Mouse (Mus musculus) heart, embryonic 15.5 days (tissue): ENCODE measurements around the gene 2610528J11Rik. TPM values are rescaled to one million over a fixed set of nuclear protein-coding genes. Genes with fewer than 3 reads are reported as not detected.

ENCODE experiments used
- ATAC-seq: fragments of 200-750 bp; cut with Nextera tagmentation; replicated peaks from 2 replicates; pipeline ENCODE4 v1.8.0; 2017; ENCODE audit warnings: low read depth, moderate TSS enrichment; ENCODE audit not compliant: insufficient number of reproducible peaks, insufficient read depth, low FRiP score
- H3K27ac ChIP-seq: fragments of 300-500 bp; sonication (generic); 2 replicates; pipeline ENCODE4 v1.5.1; 2015; ENCODE audit warnings: mild to moderate bottlenecking, inconsistent platforms
- H3K27me3 ChIP-seq: fragments of 300-500 bp; sonication (generic); 2 replicates; pipeline ENCODE4 v1.6.1; 2015; ENCODE audit warnings: inconsistent platforms
- H3K36me3 ChIP-seq: fragments of 300-500 bp; sonication (generic); 2 replicates; pipeline ENCODE4 v1.6.1; 2015; ENCODE audit warnings: mild to moderate bottlenecking, inconsistent platforms
- H3K4me1 ChIP-seq: fragments of 300-500 bp; sonication (generic); replicated peaks from 2 replicates; pipeline ENCODE4 v1.6.1; 2015; ENCODE audit warnings: inconsistent platforms
- H3K4me2 ChIP-seq: fragments of 300-500 bp; sonication (generic); 2 replicates; pipeline ENCODE4 v1.6.1; 2015; ENCODE audit warnings: inconsistent platforms, mild to moderate bottlenecking, moderate library complexity
- H3K4me3 ChIP-seq: fragments of 300-500 bp; sonication (generic); 2 replicates; pipeline ENCODE4 v1.5.1; 2015; ENCODE audit warnings: mild to moderate bottlenecking, inconsistent platforms
- H3K9ac ChIP-seq: fragments of 300-500 bp; sonication (generic); 2 replicates; pipeline ENCODE4 v1.6.1; 2015; ENCODE audit warnings: mild to moderate bottlenecking, inconsistent platforms
- H3K9me3 ChIP-seq: fragments of 300-500 bp; sonication (generic); replicated peaks from 2 replicates; pipeline ENCODE4 v1.6.1; 2016; ENCODE audit warnings: inconsistent platforms
- WGBS: fragments of 180-500 bp; shearing (Covaris S2); methylation state at CpG from one replicate; pipeline ENCODE4 v1.1.7; 2015; ENCODE audit warnings: mixed read lengths; 5-methylcytosine and 5-hydroxymethylcytosine counted together
- polyA plus RNA-seq: library from polyadenylated mRNA; unstranded; fragments of >200 nt; fragmentation: Nextera tagmentation; extraction: Ambion mirVana; gene quantifications from 2 replicates; pipeline ENCODE4 v1.2.1, GENCODE M21; 2015

Gene 2610528J11Rik
- polyA plus RNA-seq, 1 experiment from 2014 or later = 0.48 TPM

GRCm38 (mm10) chr4:118568709-118569108, 41.9 kb downstream of the 2610528J11Rik start:
- H3K27ac ChIP-seq = no peak overlapping the region
- ATAC-seq = no peak
- no peak overlapping the region for H3K4me3 ChIP-seq
- H3K4me1 ChIP-seq = no peaks in the 10 kb centered on the region
- peaks cover 45% of the 10 kb centered on the region for H3K27me3 ChIP-seq
- no peak overlapping the region for H3K9ac ChIP-seq
- WGBS = 40% methylated on average over 10 of the region's 10 CpGs
- no peaks in the 10 kb centered on the region for H3K36me3 ChIP-seq
- H3K9me3 ChIP-seq = no peaks in the 10 kb centered on the region
- H3K4me2 ChIP-seq = no peak overlapping the region

DNA sequence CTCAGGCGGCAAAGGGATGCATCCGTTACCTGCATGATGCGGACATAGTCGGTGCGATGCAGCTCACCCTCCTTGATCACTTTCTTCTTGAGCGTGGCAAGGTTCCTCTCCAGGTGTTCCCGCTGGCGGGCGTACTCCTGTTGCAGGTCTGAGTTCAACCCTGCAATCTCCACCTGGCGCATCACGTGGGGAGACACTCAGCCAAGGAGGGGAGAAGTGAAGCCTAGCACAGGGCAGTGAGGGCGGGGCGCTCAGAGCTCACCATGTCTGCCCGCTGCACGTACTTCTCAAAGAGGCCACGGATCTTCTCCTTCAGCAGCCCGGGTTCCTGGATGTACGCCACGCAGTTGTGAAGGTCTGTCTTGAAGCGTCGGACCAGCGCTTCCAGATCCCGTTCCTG, 42.5 kb downstream of the 2610528J11Rik start:
- Histone ChIP-seq H3K4me2 (no peak overlapping the region), H3K9me3 (no peaks in the 10 kb centered on the region), H3K9ac (no peak overlapping the region), H3K27ac (no peak overlapping the region), H3K27me3 (peaks cover 47% of the 10 kb centered on the region), H3K4me1 (no peaks in the 10 kb centered on the region), H3K4me3 (no peak overlapping the region), H3K36me3 (no peaks in the 10 kb centered on the region)
- no peak for ATAC-seq
- WGBS = 69% methylated on average over 23 of the region's 23 CpGs

GRCm38 (mm10) chr4:118571441-118571840, 44.6 kb downstream of the 2610528J11Rik start:
- H3K27ac ChIP-seq = no peak overlapping the region
- no peak for ATAC-seq
- H3K4me3 ChIP-seq = no peak overlapping the region
- H3K4me2 ChIP-seq = no peak overlapping the region
- no peaks in the 10 kb centered on the region for H3K36me3 ChIP-seq
- WGBS = 79% methylated on average over 14 of the region's 15 CpGs
- no peaks in the 10 kb centered on the region for H3K9me3 ChIP-seq
- no peak overlapping the region for H3K9ac ChIP-seq
- H3K27me3 ChIP-seq = peaks cover 62% of the 10 kb centered on the region
- H3K4me1 ChIP-seq = no peaks in the 10 kb centered on the region

DNA sequence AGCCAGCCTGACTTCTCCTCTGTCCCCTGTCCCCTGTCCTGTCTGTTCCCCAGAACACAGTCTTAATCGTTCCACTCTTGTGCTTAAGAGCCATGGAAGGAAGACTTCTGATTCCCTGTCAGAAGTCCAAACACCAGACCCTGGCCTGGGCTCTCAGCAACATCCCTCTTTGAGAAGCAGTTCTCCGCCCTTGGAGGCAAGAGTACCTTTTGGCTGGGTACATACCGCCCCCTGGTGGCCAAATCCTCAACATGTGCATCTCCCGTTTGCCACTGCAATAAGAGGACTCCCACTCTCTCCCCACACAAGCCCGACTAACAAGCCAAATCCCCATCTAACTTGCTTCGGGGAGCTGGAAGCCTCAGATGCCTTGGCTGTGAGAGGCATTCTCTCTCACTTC, 49.3 kb downstream of the 2610528J11Rik start:
- Histone ChIP-seq H3K27me3 (peaks cover 53% of the 10 kb centered on the region), H3K9me3 (no peaks in the 10 kb centered on the region), H3K4me2 (no peak overlapping the region), H3K36me3 (no peaks in the 10 kb centered on the region), H3K27ac (no peak overlapping the region), H3K9ac (no peak overlapping the region), H3K4me3 (no peak overlapping the region), H3K4me1 (no peaks in the 10 kb centered on the region)
- 4% methylated on average over 6 of the region's 6 CpGs for WGBS
- 0 out of 2 replicates have a peak, but pooled peaks have one; percentile 10 for ATAC-seq

GRCm38 (mm10) chr4:118579313-118579712, 52.5 kb downstream of the 2610528J11Rik start:
- WGBS = 43% methylated on average over 13 of the region's 13 CpGs
- Histone ChIP-seq H3K27ac (no peak overlapping the region), H3K36me3 (no peaks in the 10 kb centered on the region), H3K4me2 (no peak overlapping the region), H3K4me3 (no peak overlapping the region), H3K9ac (no peak overlapping the region), H3K9me3 (no peaks in the 10 kb centered on the region), H3K4me1 (no peaks in the 10 kb centered on the region), H3K27me3 (peaks cover 38% of the 10 kb centered on the region)
- ATAC-seq = no peak

Other genes with a start within 250 kb of the 2610528J11Rik start
- 16.7 and 32.2 TPM in 2 replicates for gene Ptprf, start 235.6 kb upstream of the 2610528J11Rik start, polyA plus RNA-seq
- 4.6 and 5.5 TPM in 2 replicates for gene Szt2, start 117.7 kb upstream of the 2610528J11Rik start, polyA plus RNA-seq
- 60.6 and 68.7 TPM in 2 replicates for gene Med8, start 117.7 kb upstream of the 2610528J11Rik start, polyA plus RNA-seq
- gene Elovl1, start 98.9 kb upstream of the 2610528J11Rik start, polyA plus RNA-seq = 54.2 and 73.7 TPM in 2 replicates
- gene Cdc20, start 89.6 kb upstream of the 2610528J11Rik start, polyA plus RNA-seq = 147 and 185 TPM in 2 replicates
- gene Mpl, start 69.5 kb upstream of the 2610528J11Rik start, polyA plus RNA-seq = 1.3 and 1.7 TPM in 2 replicates
- 51.9 and 63.3 TPM in 2 replicates for gene Tie1, start 36.9 kb upstream of the 2610528J11Rik start, polyA plus RNA-seq
- 0.39 and 1.2 TPM in 2 replicates for gene Tmem125, start 17.0 kb downstream of the 2610528J11Rik start, polyA plus RNA-seq
- gene Cfap57, start 93.8 kb downstream of the 2610528J11Rik start, polyA plus RNA-seq = 0.25 and 0.39 TPM in 2 replicates
- 77.8 and 78.4 TPM in 2 replicates for gene Ebna1bp2, start 93.8 kb downstream of the 2610528J11Rik start, polyA plus RNA-seq
- gene Olfr62, start 132.0 kb downstream of the 2610528J11Rik start, polyA plus RNA-seq = not detected in 2 replicates
- not detected in 2 replicates for gene Olfr1342, start 165.8 kb downstream of the 2610528J11Rik start, polyA plus RNA-seq
- gene Olfr1341, start 176.5 kb downstream of the 2610528J11Rik start, polyA plus RNA-seq = not detected in 2 replicates
- not detected in 2 replicates for gene Olfr1340, start 193.1 kb downstream of the 2610528J11Rik start, polyA plus RNA-seq
- not detected in 2 replicates for gene Olfr1339, start 205.2 kb downstream of the 2610528J11Rik start, polyA plus RNA-seq
- not detected in 2 replicates for gene Olfr1338, start 231.7 kb downstream of the 2610528J11Rik start, polyA plus RNA-seq